Mouse (Mus musculus) frontal cortex, adult (tissue): ENCODE data around the gene Cfap65.

Experiments used
- ATAC-seq: cut with Nextera tagmentation; 2 replicates; pipeline ENCODE4 v1.9.2; 2017; ENCODE audit warnings: mild to moderate bottlenecking, moderate library complexity, mixed read lengths; ENCODE audit not compliant: low TSS enrichment

Gene Cfap65

GRCm38 (mm10) chr1:74939762-74940161 is 4.4 kb upstream of the Cfap65 start:
- ATAC-seq, result no peak

DNA sequence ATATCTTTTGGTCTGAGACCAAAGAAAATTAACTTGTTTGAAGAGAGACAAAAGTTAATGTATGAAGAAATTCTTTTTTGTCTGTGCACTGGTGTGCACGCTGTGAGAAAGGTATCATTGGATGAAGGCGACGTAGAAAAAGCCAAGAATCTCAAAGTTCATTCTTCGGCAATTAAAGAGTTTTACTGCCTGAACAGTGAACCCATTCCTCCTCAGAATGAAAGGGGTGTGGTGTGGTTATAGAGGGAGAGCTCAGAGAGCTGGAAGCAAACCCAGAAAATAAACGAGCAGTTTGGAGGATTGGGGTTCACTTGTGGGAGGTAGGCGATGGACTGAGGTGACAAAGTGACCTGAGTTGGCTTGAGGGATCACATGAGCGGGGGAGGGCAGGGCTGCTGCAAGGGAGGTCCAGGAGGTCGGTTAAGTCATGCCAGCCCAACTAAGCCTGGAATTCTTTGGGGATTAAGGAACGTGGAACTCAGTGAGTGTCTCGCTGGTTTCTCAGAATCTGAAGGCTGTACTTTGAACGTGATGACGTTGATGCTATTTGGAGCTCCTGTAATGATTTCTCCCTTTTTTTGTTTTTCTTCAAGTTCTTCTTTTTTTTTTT is 927 bp upstream of the Cfap65 start:
- no peak for ATAC-seq

- no peak for ATAC-seq
These were observed 7.6 kb downstream of the Cfap65 start for GRCm38 (mm10) chr1:74927621-74928296.

GRCm38 (mm10) chr1:74926721-74927120 is 8.7 kb downstream of the Cfap65 start:
- ATAC-seq, result peak; percentile 83

DNA sequence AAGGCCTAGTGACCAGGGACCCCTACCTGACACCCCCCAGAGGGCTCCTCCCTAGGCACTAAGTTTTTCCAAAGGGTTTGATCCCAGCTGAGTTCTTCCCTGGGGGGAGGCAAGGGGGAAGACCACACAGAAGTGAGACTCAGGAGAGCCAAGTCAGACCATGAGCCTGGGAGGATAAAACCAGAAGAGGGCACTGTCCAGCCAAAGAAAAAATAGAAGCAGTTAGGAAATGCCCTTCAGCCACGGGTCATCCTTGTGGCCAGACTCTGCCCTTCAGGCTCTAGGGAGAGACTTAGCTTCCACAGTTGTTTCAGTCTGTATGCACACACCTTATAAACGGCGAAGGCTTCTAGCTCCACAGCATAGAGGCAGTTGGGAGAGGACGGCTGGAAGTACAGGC is 10.9 kb downstream of the Cfap65 start:
- no peak for ATAC-seq

- ATAC-seq, result no peak
These were observed 19.7 kb downstream of the Cfap65 start for GRCm38 (mm10) chr1:74915706-74916105.

GRCm38 (mm10) chr1:74902191-74902590 is 33.2 kb downstream of the Cfap65 start:
- ATAC-seq, result no peak

DNA sequence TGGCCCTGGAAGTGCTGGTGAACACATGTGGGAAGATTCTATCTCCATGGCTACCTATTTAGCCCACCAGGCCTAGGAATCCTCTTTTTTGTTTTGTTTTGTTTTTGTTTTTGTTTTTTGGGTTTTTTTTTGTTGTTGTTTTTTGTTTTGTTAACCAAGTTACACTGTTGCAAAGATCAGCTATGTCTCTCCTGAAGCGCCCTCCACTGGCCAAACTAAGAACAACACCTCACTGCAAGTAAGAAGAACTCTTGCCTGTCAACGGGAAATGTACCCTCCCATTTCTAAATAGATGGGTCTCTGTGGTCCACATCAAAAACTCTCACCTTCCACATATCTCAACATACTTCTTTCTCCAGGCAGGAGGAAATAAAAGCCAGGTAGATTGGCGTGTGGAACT is 33.7 kb downstream of the Cfap65 start:
- ATAC-seq, result no peak

DNA sequence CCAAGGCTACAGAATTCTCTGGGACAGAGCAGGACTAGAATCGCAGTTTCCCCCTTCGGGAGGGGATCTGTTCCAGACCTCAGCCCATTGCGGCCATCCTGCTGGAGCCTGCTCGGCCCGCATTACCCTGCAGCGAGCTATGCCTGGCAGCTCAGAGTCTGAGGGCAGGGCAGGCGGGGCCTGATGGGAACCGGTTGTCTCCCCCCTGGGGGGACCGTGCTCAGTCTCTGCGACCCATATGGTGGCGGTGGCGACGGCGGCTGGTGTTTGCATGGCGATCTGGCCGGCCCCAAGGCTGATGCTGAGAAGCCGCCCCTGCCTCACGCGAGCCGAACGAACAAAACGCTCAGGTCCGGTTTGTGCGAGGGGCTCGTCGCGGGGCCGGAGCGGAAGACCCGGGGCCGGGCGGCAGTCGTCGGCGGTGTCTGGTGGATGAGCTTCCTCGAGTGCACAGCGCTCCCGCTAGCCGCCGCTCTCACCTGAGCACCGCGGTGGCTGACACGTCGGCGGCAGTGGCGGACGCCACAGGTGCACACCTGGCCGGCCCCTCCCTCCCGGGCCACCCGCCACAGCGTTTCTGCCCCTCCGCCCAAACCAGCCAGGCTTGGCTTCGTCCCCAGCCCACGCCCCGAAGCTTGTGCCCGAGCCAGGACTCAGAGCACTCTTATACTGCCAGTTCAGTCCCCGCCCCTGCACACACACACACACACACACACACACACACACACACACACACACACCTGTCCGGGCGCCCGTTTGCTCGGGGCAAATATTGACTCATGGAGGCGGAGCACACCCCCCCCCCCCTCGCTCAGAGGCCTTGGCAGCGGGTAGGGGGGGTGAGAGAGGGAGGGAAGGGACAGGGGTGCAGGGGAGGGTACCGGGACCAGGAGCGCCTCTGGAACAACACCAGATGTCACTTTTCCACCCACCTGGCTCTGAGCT is 34.8 kb downstream of the Cfap65 start:
- no peak for ATAC-seq

DNA sequence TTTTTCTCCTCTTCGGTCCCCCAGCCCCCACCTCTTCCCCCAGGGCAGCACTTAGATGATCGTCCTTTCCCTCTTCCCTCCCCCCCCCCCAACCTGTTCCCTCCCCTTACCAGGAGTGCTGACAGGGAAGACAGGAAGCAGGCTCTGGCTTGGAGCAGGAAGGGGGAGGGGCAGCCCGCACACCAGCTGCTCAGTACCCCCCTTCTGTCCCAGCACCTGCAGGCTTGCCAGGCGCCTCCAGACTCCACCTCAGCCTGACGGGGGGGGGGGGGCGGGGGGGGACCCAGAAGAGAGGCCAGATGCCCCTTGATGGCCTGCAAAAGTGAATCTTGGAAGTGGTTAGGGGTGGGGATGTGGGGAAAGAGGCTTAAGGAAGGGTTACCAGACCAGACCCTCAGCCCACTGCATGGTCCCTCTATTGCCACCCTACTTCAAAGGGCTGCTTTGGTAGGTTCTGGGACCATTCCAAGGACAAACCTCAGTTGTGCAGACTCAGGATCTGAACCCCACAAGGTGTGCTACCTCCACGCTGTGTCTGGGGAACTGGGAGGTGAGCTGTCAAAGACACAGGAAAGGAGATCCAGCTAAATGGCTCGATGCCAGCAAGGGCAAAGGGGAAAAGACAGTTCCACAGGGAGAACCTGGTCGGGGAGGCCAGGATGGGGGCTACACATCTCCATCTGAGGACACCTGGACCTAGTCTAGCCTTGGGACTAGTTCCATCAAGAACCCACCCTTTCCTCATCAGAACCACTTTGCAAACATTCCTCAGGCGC is 36.6 kb downstream of the Cfap65 start:
- no peak for ATAC-seq

DNA sequence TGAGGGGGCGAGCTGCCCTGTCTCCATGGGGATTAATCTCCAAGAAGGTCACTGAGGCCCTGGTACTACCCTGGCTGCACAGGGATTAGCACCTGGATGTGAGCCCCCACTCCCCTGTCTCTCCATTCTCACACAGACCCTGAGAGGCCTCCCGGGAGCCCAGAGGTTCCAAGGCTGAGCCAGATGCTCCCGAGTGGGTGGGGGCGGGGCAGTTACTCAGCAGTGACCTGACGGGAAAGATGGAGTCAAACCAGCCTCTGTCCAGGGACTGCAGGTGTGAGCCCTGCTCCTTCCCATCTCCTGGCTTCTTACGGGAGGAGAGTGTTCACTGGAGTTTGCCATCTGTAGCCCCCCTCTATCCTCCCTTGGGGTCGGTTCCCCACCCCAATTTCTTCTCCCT is 37.4 kb downstream of the Cfap65 start:
- no peak for ATAC-seq

- ATAC-seq, result peak; percentile 29
These were observed 40.4 kb downstream of the Cfap65 start for GRCm38 (mm10) chr1:74894966-74895365.

GRCm38 (mm10) chr1:74893134-74893855 is 42.1 kb downstream of the Cfap65 start, which contains the start of gene Cryba2:
Cryba2 (minus strand) TSS chr1:74893143.
- ATAC-seq, result peak; percentile 46; the same call in 1 of the 2 replicates

- ATAC-seq, result no peak
These were observed 42.9 kb downstream of the Cfap65 start for GRCm38 (mm10) chr1:74892351-74893133.

GRCm38 (mm10) chr1:74891513-74891912 is 43.9 kb downstream of the Cfap65 start:
- ATAC-seq, result no peak

DNA sequence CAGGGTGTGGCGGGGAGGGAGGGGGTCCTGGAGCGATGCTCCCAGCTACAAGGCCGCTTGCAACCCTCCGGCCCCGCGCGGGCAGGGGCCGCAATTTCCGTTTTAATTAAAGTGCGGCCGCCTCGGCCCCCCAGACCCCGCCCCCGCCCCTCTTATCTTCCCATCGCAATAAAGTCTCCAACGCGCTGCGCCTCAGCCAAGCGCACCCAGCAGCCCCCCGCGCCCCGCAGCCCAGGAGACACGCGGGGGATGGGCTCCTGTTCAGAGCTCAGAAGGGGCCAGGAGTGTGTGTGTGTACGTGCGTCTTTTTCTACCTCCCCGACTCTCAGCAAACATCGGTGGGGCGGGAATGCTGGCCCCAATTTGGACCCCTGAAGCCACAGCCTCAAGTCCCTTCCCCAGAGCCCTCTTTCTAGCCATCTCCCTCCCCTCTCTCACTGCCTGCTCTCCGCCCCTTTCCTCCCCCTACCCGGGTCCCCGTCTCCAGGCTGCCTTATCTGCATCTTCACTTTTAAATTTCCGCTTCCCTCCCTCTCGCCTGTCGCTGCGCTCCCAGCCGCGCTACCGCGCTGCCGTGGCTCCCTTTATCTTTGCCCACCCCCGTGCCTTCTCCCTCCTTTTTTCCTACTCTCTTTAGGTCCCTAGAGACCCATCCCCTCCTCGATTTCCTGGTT is 49.9 kb downstream of the Cfap65 start, which contains the start of gene Fev:
Gene Fev, minus strand, starts transcription at position 51 of the 674 bp plus-strand sequence.
- no peak for ATAC-seq

DNA sequence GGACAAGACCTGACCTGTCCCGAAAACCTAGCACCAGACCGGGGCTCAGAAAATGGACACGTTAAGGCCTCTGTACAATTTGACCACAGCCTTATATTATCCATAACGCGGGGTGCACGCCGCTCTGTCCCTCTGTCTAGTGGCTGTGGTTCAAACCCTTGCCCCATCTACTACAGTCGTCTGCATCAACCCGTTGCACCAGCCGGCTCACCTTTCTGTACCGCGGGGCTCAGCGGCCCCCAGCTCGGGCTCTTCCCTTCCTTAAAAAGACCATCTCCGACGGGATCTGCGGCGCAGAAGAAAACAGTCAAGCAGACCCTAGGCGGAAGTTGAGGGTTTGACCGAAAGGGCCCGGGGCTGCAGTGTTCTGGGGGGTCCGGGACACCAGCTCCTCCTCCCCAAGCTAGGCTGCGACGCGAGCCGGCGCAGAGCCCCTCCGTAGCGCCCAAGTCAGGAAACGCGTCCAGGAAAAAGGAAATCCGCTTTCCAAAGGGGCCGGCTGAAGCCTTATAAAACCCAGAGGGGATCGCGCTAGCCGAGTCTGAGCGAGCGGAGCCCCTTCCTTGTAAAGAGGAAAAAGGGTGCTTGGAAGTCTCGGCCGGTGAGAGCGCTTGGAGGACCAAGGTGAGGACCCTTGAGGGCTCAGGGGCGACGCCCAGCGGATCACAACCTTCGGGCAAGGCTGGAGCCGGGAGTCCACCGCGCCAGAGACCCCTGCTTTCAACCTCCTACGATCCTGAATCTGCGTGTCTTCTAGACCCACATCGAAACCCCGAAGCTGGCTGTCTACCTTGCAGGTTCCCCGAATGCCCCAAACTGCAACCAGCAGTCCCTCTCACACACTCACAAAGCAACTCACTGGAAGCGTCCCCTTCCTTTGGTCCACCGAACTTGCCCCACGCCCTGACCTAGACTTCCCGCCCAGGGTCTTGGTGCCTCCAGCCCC is 50.9 kb downstream of the Cfap65 start:
- ATAC-seq, result no peak

DNA sequence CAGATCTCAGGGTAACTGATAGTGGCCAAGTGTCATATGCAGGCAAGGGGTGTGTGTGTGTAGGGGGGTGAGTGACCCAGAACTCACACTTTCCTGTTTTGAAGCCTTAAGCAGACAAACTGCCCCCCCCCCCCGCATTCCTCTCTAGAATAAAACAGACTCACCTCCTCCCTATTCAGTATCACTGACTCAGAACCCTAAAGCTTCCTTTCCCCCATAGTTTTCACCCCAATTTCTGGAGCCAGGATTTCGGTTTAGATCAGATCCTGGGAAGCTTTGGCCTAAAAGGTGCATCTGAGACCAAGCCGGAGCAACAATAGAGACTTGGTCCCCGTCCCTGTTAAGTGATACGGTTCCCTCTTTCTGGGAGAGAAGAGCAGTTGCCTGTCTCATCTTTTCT is 52.0 kb downstream of the Cfap65 start:
- no peak for ATAC-seq
